Mouse (Mus musculus): Measurements from ENCODE around the gene Slc45a1. TPM values are rescaled to one million over a fixed set of nuclear protein-coding genes. Genes with fewer than 3 reads are reported as not detected.

Gene Slc45a1
- total RNA-seq, 2 experiments from 2014 or later = not detected

DNA sequence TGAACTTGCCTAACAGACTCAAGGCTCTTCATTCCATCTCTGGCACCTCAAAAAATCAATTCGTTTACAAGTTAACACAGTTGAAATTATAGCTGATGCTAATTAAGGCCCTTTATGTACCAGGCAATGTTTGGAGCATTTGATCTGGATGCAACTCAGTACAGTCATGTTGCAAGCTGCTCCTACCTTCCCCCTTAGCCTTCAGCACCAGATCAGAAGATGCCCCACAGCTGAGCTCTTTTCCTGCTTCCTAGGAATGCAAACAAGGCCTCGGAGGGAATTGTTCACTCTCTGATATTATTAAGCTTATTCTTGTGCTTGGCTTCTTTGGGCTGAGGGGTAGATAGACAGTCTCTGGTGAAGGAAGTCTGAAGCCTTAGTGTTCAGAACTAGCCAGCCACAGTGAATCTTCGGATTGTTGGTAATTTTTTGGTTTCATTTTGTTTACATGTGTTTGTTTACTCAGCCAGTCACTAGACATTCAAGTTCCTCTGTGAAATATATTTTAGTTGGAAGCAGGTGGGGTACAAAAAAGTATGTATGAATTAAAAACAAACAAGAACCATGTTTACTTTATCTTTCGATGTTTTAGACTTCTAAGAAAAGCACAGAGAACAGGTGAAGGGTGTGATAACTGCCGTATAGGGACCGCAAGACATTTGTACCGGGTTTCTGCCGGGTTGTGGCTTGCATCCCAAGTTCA is 64.2 kb downstream of the Slc45a1 start:
- intact Hi-C loops (cut with DNase I; ENCODE audit: low total_unique reads) = no loop called here
- no peak for DNase-seq

DNA sequence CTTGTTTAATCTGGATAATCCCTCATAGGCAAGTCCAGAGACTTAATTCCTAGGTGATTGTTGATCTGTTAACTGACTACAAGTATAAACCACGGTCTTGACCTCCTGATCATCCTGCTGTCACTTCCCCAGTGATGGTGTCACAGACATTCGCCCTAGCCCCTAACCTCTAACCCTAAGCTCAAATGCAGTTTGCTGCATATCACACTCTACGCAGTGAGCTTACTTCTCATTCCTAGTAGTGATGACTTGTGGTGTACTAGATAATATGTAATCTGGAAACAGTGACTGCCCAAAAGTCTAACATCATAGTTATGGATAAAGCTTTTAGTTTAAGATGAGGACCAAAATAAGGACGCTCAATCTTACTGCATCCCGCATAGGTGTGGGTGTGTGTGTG is 65.7 kb downstream of the Slc45a1 start:
- intact Hi-C loops (cut with DNase I; ENCODE audit: low total_unique reads) = no loop called here
- DNase-seq = no peak

DNA sequence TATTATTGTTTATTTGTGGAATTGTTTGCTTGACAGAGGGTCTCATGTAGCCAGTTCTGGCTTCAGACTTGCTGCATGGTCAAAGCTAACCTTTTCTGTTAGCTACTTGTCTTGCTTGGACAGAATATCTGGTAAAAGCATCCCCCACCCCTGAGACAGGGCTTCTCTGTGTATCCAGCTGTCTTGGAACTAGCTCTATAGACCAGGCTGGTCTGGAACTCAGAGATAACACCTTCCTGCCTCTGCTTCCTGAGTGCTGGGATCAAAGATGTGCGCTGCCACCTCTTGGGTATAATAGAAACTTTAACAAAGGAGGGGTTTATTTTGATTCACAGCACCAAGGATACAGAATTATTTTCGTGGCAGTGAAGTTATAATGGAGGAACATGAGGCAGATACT is 66.2 kb downstream of the Slc45a1 start:
- intact Hi-C loops (cut with DNase I; ENCODE audit: low total_unique reads) = no loop called here
- DNase-seq = no peak

DNA sequence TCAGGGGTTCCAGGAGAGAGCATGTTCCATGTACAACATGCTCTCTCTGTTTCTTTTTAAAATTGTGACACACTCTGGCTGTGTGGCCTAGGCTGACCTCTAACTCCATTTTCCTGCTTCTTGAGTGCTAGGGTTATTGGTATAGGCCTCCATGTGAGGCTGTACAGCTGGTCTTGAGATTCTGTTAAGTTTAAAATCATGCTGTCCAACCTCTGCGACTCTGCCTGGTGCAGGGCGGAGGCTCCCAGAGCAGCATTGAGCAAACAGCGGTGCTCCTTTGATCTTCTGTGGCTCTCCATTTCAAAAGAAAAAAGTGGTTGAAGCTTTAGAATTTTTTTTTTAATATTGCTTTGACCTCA is 68.2 kb downstream of the Slc45a1 start:
- no peak for DNase-seq
- intact Hi-C loops (cut with DNase I; ENCODE audit: low total_unique reads) = no loop called here

DNA sequence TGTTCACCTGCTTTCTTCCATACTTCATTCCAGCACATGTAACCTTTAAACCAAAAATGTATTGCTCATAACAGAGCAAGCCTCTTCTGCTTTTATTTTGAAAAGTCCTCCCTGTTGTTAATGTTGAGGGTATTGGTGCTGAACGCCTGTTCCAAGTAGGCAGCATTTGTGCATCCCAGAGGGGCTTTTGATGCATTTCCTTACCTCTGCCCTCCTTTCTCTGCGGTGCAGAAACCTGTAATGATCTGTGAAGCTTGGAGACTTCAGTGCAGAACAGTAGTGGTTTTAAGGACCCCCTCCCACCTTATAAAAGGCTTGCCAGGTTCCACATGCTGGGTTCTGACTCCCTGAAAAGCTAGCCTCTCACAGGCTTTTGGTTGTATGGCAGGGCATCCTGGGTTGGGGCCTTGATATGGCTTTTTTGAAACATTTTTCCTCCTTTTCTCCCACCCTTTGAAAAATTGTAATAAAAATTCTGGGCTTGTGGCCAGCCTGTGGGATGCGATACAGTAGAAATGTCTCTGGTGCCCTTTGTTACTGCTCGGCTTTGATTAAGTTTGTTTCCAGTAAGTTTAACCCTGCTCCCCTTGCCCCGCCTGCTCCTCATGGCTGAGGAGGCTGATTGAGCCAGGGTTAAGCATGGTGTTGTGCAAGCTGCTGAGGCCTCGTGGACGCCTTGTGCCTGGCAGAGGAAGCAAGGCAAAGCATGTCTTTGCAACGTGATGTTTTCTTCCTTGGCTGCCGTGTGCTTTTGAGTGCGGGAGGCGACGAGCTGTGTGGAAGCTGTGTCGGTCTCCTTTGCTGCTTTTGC is 68.8 kb downstream of the Slc45a1 start:
- DNase-seq = peak; percentile 80
- intact Hi-C loops (cut with DNase I; ENCODE audit: low total_unique reads) = no loop called here

DNA sequence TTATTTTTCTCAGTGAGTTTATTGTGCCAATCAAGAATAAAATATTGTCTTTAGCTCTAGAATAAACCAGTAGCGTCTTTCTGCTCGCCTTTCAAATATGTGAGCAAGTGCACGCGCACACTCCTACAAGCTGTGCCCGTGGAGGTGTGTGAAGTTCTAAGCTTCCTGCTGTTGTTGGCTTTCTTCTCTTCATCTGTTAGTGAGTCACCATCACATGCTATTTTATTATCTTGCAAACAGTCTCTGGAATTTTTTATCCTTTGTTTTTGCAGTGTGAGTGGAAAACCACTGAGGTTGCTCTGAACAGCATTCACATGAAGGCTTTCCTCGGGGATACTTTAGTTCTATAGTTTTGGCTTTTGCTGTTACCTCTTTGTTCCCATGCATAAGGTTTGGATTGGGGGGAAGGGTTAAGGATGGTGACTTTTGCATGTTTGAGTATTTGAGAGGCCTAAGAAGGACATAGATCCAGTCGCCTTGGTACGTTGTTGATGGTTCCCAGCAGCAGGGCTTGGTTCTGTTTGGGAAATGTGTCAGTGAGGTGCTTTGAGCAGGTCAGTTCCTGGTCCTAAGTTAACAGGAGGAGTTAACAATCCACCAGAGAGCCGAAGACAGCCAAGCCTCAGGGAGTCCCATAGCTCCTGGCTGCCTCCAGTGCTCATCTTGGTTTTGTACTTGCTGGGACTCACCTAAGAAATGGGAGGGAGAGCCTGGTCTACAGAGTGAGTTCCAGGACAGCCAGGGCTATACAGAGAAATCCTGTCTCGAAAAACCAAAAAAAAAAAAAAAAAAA is 69.8 kb downstream of the Slc45a1 start:
- DNase-seq = no peak
- intact Hi-C loops (cut with DNase I; ENCODE audit: low total_unique reads) = no loop called here

Other genes starting within 250 kb of the Slc45a1 start
- 10 to 100 TPM; 17.0 to 34.2 TPM for gene Errfi1, start 201.7 kb upstream of the Slc45a1 start, total RNA-seq (2021)